Mouse (Mus musculus) regulatory T cell (primary cell): ENCODE results near the gene Gm20683.

Experiments
- in situ Hi-C: fragments of 300-600 bp; cut with MboI, MseI; formaldehyde crosslinking; loops from one replicate; pipeline ENCODE4 v1.15.1; 2025; ENCODE audit warnings: high pct_unique_total_duplicates

Gm20683 gene

GRCm38 (mm10) chr17:25827546-25828222, 13.9 kb downstream of the Gm20683 start:
- in situ Hi-C loops = no loop called here

- in situ Hi-C loops = no loop called here
Observed at GRCm38 (mm10) chr17:25827011-25827410, 14.6 kb downstream of the Gm20683 start.

- in situ Hi-C loops = no loop called here
Observed at GRCm38 (mm10) chr17:25825984-25826570, 15.5 kb downstream of the Gm20683 start.

GRCm38 (mm10) chr17:25825311-25825710, 16.3 kb downstream of the Gm20683 start:
- in situ Hi-C loops = no loop called here

GRCm38 (mm10) chr17:25824362-25825142, 17.0 kb downstream of the Gm20683 start:
- in situ Hi-C loops = no loop called here

GRCm38 (mm10) chr17:25823452-25823851, 18.1 kb downstream of the Gm20683 start, which contains the start of gene Wdr24:
TSS of gene Wdr24 (plus strand) at chr17:25823627.
- in situ Hi-C loops = no loop called here

- in situ Hi-C loops = no loop called here
Observed at GRCm38 (mm10) chr17:25818851-25819780, 22.4 kb downstream of the Gm20683 start.

- in situ Hi-C loops = no loop called here
Observed at GRCm38 (mm10) chr17:25817662-25818061, 23.9 kb downstream of the Gm20683 start.

- in situ Hi-C loops = no loop called here
Observed at GRCm38 (mm10) chr17:25813471-25813870, 28.1 kb downstream of the Gm20683 start.

- in situ Hi-C loops = no loop called here
Observed at GRCm38 (mm10) chr17:25810890-25811289, 30.7 kb downstream of the Gm20683 start.

- in situ Hi-C loops = loop anchor here (5.0 kb wide), 1 partner anchor 337 kb away; no protein-coding TSS in a partner anchor
Observed at GRCm38 (mm10) chr17:25809606-25810340, 31.8 kb downstream of the Gm20683 start.

GRCm38 (mm10) chr17:25808789-25809605, 32.6 kb downstream of the Gm20683 start, which contains the start of gene Fbxl16:
TSS of gene Fbxl16 (plus strand) at chr17:25809085.
- in situ Hi-C loops = loop anchor here (5.0 kb wide), 1 partner anchor 337 kb away; no protein-coding TSS in a partner anchor

GRCm38 (mm10) chr17:25808028-25808427, 33.5 kb downstream of the Gm20683 start:
- in situ Hi-C loops = loop anchor here (5.0 kb wide), 1 partner anchor 336 kb away; no protein-coding TSS in a partner anchor

GRCm38 (mm10) chr17:25807452-25807851, 34.1 kb downstream of the Gm20683 start:
- in situ Hi-C loops = loop anchor here (5.0 kb wide), 1 partner anchor 335 kb away; no protein-coding TSS in a partner anchor

GRCm38 (mm10) chr17:25806507-25806906, 35.1 kb downstream of the Gm20683 start:
- in situ Hi-C loops = loop anchor here (5.0 kb wide), 1 partner anchor 334 kb away; no protein-coding TSS in a partner anchor

GRCm38 (mm10) chr17:25802825-25803517, 38.6 kb downstream of the Gm20683 start:
- in situ Hi-C loops = loop anchor here (5.0 kb wide), 2 partner anchors 36 to 66 kb away; partner anchors contain the start of gene Mslnl

- in situ Hi-C loops = loop anchor here (5.0 kb wide), 2 partner anchors 34 to 64 kb away; partner anchors contain the start of gene Mslnl
Observed at GRCm38 (mm10) chr17:25801029-25801428, 40.5 kb downstream of the Gm20683 start.

GRCm38 (mm10) chr17:25796951-25797369, 44.6 kb downstream of the Gm20683 start, which contains the start of gene Metrn:
TSS of gene Metrn (minus strand) at chr17:25797136.
- in situ Hi-C loops = loop anchor here (10.0 kb wide), 1 partner anchor 222 kb away; the partner anchor contains the start of genes Lmf1 and Sox8
